Mouse (Mus musculus) hematopoietic stem cell, adult 5-6 weeks (primary cell): ENCODE measurements around the gene Sim1. TPM values are rescaled to one million over a fixed set of nuclear protein-coding genes. Genes with fewer than 3 reads are reported as not detected.

Source experiments
- ATAC-seq, 2 experiments: fragments of 125-278 bp in 1 of 2; replicated peaks in 1 of 2; 2 replicates each; pipeline ENCODE4 v1.8.0; 2016 to 2017; ENCODE audit warnings: inconsistent platforms in 2 of 2, mild to moderate bottlenecking in 2 of 2, moderate number of reproducible peaks in 2 of 2, low read depth in 1 of 2, moderate TSS enrichment in 1 of 2; ENCODE audit not compliant: low FRiP score in 2 of 2, poor library complexity in 2 of 2, severe bottlenecking in 2 of 2, insufficient read depth in 1 of 2, low TSS enrichment in 1 of 2
- total RNA-seq: library from RNA; stranded (forward); fragments of 172-1452, 232-1000 nt; gene quantifications from 2 replicates; pipeline ENCODE4 v1.2.3, GENCODE M21; 2017

Sim1 gene
- total RNA-seq, 1 experiment from 2014 or later = not detected

- no peak for ATAC-seq
Measured at GRCm38 (mm10) chr10:50899846-50900745, 5.5 kb downstream of the Sim1 start.

GRCm38 (mm10) chr10:50900746-50901600 lies 6.4 kb downstream of the Sim1 start:
- no peak; a peak in 1 of 4 replicates for ATAC-seq

- ATAC-seq = no peak
Measured at GRCm38 (mm10) chr10:50901601-50902475, 7.3 kb downstream of the Sim1 start.

GRCm38 (mm10) chr10:50902741-50903715 lies 8.5 kb downstream of the Sim1 start:
- no peak for ATAC-seq

- ATAC-seq = no peak
Measured at GRCm38 (mm10) chr10:50903846-50904763, 9.6 kb downstream of the Sim1 start.

- ATAC-seq = no peak
Measured at GRCm38 (mm10) chr10:50904764-50905701, 10.5 kb downstream of the Sim1 start.

GRCm38 (mm10) chr10:50910400-50910799 lies 15.8 kb downstream of the Sim1 start:
- ATAC-seq = peak; percentile 77 to 81

GRCm38 (mm10) chr10:50910861-50911410 lies 16.4 kb downstream of the Sim1 start:
- no peak; a peak in 2 of 4 replicates for ATAC-seq

- no peak for ATAC-seq
Measured at GRCm38 (mm10) chr10:50915607-50916006, 21.1 kb downstream of the Sim1 start.

GRCm38 (mm10) chr10:50929281-50929680 lies 34.7 kb downstream of the Sim1 start:
- no peak for ATAC-seq

GRCm38 (mm10) chr10:50935673-50936072 lies 41.1 kb downstream of the Sim1 start:
- ATAC-seq = no peak

GRCm38 (mm10) chr10:50973625-50974024 lies 79.1 kb downstream of the Sim1 start:
- no peak for ATAC-seq

- ATAC-seq = no peak
Measured at GRCm38 (mm10) chr10:50981849-50982248, 87.3 kb downstream of the Sim1 start.

GRCm38 (mm10) chr10:50983620-50984019 lies 89.1 kb downstream of the Sim1 start:
- no peak for ATAC-seq
